Mouse (Mus musculus) retina, postnatal 1 day (tissue): ENCODE measurements around the gene Pstk.
"Not testable (repeated sequence)": the region's sequence is repeated elsewhere in the genome, so short reads cannot be mapped to it uniquely, and the experiment has no call there.

Experiments
- DNase-seq: peaks from one replicate; pipeline ENCODE4 v3.0.0-alpha.2; 2012

Gene Pstk

DNA sequence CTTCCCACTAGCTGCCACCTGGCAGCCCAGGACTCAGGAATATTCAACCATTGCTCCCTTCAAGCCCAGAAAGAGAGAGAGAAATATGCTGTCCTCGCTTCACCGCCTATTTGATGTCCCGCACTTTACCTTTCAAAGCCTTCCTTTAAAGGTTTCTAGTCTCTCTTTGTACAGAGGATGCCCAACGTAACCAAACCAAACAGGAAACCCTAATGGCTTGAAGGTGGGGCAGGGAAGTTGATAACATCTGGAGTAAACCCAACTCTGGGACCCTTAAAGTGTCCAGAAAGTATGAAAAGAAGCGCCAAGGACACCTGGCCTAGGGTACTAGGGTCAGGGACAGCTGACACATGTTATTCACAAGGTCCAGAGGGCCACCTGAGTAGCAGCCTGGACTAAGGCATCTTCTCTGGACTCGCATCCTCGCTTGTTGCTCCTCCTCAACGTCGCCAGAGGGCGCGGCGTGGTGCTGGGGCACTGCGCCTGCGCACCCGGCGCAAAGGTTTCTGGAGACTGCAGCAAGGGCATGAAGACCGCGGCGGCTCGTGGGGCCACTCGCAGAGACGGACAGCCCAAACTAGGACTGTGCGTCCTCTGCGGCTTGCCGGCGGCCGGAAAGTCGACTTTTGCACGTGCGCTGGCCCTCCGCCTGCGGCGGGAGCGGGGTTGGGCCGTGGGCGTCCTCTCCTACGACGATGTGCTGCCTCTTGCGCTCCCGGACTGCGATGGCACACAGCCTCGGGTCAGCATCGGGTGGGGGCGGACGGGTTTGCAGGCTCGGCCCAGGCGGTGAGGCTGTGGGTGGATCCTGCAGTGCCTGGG is at the start of gene Pstk:
Gene Pstk (plus strand): TSS at position 494 of the 822 bp plus-strand sequence.
- peak; percentile 94 for DNase-seq

DNA sequence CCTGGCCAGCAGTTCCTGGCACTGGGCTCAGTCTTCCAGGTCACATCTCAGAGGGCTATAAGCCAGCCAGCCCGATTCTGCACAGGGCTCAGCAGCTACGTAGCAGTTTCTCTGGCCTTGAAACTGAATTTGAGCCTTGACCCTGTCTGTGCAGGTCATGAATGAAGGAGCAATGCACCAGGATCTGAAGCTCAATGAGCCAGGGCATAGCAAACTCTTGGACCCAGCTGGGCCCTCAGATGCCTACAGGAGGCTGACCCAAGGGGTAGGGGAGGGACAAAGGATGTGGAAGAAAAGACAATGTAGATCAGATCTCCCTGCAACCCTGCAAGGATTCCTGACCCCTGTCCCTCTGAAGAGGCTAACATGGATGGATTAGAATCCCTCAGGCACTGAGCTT is 48.7 kb upstream of the Pstk start, which contains the start of gene Cuzd1:
Gene Cuzd1 (minus strand): TSS at position 101 of the 400 bp plus-strand sequence.
- DNase-seq, result no peak

DNA sequence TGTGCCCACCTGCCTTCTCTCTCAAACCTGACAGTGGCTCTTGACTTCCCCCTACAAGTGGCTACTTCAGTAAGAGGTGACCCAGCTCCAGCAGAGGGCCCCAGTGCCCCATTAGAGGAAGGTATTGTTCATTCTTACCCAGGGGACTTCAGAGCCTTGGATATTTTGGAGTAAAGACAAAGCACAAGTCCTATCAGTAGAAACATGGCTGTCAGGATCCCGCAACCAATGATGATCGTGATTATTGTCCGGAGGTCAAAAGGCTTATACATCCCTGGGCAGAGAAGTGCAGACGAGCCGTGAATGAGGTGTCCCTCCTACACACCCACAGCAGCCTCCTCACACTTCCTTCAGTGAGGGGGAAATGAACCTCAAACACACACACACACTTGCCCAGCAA is 43.9 kb upstream of the Pstk start:
- DNase-seq, result no peak

DNA sequence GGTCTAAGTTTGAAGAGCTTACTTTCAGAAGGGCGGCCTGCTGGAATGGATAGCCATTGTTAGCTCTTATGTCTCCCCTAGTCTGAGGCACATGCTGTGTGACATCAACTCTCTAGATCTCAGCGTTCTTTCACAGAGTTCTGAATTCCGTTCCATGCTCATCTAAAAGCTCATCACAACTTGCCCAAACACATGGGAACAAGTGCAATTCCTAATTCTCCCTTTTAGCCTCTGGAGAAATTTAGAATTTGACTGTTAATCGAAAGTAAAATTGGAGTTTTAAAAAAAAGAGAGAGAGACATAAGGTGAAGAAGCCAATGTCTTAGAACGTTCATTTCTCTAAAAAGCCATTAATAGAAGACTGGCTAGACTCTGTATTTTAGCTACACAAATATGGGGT is 41.5 kb upstream of the Pstk start, which contains the start of gene Fam24b:
Gene Fam24b (minus strand): TSS at position 101 of the 400 bp plus-strand sequence.
- no peak for DNase-seq

DNA sequence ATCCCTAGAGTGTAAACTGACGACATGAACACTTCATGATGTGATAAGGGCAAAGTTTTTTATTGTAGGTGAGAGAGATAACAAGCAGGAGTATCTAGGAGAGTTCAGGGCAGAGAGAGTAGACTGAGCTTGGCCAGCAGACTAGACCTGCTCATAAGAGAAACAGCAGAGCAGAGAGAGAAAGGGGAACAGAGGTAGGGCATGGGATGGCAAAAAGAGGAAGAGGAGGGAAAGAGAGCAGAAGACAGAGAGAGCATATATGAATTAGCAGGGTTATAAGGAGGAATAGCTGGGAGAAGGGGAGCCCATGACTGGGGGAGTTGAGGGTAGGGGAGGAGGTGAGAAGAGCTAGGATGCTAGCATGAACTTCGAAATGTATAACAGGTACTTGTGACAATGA is 39.3 kb upstream of the Pstk start:
- DNase-seq, result no peak

DNA sequence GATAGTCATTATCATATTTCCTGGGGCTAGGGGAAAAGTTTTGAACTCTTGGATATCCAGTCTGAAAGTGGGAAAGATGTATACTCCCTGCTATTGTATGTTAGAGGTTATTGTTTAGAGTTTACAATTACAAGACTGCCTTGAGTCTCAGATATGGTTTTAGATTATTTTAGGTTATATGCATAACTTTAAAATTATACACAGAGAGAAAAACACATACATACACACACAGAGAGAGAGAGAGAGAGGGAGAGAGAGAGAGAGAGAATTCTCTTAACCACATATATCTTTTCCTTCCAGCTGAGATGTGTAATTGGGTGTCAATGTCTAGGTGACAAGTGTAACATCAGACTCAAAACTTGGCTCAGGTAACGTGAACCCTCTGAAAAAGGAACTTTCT is 37.4 kb upstream of the Pstk start, which contains the start of gene Fam24a:
Gene Fam24a (plus strand): TSS at position 301 of the 400 bp plus-strand sequence.
- DNase-seq, result no peak

DNA sequence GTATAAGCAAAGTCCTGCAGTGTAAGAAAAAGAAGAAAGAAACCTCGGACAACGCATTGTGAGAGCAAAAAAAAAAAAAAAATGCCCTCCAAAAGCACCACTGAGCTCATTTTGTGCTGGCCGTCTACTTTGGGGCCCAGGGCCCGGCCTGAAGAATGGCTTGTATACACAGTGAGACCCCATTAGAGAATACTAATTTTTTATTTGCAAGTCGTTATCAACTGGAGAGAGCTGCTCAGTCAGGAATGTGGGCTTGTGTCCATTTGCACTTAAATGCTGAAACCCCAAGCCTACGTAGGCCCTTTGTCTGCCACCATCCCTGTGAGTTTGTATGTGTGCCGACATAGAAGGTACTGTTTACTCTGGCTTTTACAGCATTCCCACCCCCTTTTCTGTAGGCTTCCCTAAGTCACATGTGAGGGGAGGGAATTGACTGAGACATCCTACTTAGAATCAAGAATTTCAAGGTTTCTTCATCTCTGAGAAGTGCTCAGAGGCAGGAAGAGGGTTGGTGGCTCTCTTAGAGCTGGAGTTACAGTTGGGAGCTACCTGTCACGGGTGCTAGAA is 33.4 kb upstream of the Pstk start:
- DNase-seq, result no peak

DNA sequence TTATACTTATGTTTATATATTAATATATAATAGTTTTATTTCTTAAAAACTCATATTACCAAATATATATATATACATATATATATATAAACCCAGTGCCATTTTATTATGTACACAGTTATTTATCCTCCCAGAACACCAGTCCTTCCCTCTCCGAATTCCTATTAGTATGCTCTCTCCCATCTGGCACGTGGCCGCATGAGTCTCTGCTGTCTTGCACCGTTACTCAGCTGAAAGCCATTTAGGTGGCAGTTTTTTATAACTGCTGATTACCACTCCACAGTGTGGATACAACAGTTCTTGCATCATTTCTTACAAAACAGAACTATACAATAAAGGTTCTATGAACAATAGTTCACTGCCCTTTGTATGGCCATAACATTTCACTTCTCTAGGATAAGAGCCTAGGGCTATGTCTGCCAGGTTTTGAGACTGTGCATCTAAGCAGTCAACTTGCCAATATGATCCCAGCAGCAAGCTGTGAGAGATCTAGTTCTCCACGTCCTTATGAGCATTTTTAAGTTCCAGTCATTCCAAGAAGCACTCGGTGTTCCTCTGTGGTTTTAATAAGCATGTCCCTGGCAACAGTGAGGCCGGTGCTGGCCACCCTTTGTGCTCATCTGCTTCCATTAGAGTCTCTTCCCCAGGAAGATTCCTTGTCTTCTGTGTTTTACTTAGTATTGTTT is 24.9 kb upstream of the Pstk start:
- no peak for DNase-seq

DNA sequence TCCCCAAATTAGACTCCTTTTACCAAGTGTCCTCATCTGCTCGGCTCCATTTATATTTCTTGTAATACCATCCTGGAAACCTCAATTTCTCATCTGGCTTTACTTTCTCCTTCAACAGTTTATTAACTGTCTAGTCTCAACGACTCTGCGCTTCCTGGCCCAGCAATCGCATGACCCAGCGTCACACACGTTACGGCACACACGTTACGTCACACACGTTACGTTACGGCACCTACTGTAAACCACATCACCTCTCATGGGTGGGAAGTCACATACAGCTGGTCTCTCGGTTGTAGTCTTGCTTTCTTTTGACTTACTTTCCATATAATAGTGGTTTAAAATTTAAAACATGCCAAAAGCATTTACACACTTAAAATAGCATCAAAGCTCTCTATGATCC is 14.8 kb upstream of the Pstk start:
- DNase-seq, result no peak

DNA sequence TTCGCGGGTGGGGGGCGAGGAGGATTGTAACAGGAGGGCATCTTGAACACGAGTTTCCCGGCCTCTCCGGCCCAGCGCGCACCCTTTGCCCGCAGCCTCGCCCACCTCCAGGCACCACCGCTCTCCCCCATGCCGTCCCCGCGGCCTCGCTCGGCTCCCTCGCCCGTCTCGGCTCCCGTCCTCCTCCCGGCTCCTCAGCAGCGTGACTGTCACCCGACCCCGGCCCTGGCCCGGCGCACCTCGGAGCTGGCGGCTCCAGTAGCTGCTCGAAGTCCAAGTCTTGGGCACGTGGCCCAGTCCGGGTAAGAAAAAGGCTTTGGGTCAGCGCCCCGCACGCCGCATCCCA is 8.7 kb upstream of the Pstk start:
- DNase-seq, result no peak

DNA sequence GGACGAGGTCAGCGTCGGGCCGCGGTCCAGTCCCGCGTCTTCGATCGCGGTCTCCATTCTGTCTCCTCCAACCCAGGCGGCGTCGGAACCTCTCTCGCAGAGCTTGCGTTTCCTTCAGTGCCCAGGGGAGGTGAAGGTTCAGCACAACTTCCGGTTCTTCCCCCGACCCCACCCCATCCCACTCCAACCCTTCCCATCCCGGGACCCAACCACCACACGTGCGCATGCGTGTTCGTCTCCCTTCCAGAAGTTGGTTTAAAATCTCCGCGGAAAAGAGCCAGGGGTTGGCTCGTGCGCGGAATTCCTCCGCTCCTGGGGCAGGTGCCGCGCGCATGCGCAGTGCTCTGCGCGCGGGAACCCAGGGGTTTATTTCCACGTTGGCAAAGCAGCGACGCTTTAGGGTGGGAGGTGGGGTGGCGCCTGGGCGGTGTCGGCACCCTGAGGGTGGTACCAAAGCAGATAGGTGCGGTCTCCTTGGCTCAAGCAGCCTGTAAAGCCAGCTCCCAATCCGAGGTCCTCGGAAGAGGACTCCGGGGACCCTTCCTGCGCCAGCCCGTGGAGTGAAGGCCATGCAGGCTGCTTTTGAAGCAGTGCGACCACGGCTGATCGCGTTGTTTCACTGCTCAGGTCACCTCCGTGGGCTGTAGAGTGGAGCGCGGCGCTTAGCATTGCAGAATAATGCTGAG is 8.2 kb upstream of the Pstk start, which contains the start of gene 2310057M21Rik:
Gene 2310057M21Rik (minus strand): TSS at position 145 of the 686 bp plus-strand sequence.
- peak; percentile 99 for DNase-seq

DNA sequence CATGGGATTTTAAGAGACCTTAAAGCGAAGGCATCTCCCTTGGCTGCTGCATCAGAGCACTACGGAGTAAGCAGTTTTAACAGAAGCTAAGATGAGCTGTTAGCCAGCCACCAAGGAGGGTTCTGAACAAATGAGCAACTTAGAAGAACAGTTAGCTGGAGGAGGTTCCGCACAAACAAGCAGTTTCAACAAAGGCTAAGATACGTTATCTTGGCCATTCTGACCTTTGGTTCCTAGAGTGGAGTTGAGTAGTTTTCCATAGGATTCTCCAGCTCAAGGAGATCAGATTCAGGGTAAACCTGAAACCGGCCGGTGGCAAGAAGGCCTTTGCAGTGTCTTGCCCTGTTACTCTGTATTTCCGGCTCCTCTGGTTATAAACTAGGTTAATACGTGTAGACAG is 6.8 kb upstream of the Pstk start:
- DNase-seq, result no peak

DNA sequence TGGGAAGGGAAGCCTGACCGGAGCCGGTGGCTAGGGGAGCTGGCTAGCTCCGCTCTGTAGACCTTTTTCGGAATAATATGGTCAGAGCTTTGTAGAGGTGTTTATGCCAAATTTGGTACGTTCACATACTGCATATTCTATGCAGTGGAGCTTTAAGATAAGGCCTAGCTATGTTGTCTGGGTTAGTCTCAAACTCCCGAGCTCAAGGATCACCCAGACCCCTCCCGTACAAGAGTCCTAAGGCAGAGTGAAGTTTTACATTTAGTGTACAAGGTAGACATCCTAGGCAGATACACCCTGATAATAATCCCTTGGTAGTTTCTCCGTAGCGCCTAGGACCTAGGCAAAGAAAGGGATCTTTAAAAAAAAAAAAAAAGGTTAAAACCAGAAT is 524 bp downstream of the Pstk start:
- DNase-seq, result no peak

DNA sequence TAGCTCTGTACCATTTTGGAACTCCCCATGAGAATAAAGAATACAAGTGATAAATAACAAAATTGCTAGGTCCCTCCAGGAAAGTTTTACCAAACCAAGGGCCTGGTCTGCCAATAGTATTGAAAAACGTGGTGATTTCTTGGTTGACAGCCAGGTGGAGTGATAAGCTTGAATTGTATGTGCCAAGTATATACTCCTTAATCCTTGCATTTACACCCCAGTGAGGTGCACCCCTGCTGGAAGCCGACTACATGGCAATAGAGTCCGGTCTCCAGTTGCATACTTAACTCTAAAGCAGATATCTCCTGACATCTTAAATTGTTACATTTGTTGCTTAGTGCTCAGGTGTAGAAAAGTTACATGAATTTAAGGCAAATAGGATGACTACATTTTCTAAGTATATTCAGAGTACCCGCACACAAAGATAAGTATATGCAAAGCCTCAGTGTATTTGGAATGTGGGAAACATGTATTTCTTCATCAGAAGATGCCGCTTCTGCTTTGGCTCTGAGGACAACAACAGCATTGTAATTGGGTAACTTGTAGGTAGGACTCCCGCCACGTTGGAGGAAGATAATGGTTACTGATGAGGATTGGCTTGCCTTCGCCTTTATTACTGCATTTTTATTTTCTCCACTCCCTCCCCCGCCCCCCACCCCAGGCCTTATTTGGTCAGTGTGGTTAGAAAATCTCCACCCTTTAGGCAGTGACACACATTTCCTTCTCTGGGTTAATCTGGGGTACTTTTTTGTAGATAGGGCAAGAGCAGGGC is 1.1 kb downstream of the Pstk start:
- DNase-seq, result peak; percentile 5

DNA sequence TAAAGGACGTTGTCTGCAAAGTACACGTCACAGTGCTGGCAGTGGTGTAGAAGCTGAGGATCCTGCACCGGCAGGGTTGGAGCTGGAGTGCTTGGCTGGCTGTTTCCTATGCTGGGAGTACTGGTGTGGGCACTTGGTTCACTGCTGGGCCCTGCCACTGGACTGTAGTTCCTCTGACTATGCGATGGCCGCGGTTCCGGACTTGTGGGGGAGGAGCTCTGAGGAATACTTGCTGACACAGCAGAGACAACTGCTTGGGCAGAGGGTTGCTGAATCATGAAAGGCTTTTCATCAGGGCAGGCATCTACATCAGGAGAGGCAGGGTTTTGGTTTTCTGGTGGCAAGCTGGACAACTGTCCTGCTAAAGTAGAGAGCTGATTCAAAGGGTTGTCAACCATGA is 20.8 kb downstream of the Pstk start:
- DNase-seq, result not testable (repeated sequence)

DNA sequence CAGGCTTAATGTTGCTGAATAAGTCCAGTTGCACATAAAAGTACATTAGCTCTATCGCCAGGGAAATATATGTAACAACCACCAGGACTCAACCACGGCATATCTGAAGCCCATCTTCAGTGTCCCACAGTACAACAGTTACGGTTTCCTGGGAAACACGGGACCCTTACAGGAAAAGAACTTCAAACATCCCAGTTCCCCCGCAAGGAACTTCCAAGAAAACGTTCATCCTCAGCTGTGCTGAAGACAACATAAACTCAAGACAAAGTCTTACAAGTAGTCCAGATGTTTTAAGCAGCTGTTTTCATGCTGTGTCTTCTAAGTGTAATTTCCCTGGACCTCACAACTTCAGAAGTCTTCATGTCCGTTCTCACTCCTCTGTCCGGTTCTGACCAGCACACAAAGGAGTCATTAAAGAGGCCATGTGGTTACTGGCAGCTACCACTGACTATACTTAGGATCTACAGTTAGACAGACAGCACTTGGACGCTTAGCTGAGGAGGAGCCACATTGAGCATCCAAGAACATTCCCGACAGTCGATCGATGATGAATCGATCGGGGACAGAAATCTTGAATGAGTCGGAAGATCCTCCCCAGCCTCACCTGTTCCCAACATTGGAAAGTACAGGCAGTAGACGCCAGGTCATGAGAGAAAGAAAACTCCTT is 38.5 kb downstream of the Pstk start:
- no peak for DNase-seq

DNA sequence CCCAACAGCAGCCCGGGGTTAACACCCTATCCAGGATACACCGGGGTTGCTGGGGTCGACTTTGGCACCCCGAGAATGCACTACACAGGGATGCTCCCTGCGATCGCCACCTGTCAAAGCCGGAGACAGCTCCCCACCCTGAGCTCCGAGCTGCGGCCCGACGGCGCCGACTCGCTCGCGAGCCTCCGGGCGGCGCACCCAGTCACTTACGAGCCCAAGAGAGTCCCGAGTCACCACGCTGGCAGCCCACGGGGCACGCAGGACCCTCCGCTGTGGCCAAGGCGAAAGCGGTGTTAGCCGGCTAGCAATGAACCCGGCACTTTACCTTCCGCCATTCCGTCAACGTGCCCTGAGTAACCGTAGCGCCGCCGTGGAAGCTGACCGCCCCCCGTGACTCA is 39.0 kb downstream of the Pstk start:
- DNase-seq, result no peak

DNA sequence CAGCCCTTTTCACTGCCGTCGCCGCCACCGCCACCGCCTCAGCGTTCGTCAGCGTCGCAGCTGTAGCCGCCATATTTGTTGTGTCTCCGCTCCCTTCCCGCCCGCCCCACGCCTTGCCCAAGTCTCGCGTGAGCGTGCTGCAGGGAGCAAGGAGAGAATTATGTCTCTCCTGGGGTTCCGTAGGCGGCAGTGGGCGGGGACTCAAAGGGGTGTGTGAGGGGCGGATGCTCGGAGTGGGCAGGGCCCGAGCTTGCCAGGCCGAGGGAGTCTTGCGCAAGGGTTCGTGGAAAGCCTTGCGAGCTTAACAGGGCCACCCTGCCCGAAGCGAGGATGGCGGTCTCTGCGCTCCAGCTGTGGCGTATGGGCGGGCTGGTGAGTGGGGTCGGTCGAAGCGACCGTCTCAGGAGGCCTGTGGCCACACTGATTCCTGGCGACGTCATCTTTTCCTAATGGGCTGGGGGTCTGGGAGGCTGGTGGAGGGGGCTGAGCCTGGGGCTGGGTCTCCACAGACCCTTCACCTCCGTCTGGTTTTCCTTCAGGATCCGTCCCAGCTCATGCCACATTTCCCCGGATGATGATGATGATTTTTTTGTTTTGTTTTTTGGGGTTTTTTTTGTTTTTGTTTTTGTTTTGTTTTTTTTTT is 39.6 kb downstream of the Pstk start, which contains the start of the genes Ikzf5 and Acadsb:
Gene Ikzf5 (minus strand): TSS at position 106 of the 643 bp plus-strand sequence.
Gene Acadsb (plus strand): TSS at position 186 of the 643 bp plus-strand sequence.
- peak; percentile 99 for DNase-seq

DNA sequence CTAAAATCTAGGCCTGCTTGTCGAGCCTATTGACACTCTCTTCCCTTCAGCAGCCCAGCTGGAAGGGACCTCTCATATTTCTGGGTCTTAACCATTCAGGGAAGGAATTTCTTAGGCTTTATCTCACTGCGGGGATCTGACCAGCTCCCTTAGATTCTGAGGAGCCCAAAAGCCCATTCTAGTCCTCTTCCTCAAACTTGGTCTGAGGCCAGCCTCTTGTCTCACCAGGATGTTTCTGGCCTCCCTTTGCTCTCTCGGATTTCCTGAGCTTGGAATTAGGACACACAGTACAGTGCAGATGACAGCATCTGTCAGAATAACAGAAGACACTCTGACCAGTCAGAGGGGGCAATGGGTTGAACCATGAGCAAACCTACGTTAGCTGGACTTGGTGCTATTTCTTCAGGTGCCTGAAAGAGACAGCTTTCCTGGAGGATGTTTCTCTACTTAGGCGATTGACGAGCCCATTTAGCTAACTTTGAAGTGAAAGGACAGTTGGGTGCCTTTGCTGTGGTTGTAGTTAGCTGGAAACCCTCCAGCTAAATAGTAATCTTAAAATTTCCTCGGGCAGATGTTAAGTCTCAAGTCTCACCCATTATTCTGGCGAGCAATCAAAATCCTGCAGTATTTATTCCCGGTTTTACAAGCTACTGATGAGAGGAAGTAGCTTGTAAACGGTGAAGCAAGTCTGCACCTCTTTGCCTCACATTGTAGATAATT is 40.4 kb downstream of the Pstk start:
- DNase-seq, result peak; percentile 6

DNA sequence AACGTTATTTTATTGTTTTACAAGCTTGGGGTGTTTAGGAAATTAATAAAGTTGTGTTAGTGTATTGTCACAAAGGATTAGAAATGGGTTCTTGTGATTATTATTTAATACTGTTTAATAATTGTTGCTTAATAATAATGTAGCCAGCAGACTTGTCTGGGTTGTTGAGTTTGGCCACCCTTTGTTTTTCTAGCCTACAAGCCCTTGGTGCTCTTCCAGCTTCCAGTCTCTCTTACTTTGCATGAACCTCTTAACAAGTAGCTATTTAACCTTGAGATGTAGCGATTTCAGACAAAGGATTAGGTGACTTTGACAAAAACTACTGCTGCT is 41.0 kb downstream of the Pstk start:
- DNase-seq, result no peak

DNA sequence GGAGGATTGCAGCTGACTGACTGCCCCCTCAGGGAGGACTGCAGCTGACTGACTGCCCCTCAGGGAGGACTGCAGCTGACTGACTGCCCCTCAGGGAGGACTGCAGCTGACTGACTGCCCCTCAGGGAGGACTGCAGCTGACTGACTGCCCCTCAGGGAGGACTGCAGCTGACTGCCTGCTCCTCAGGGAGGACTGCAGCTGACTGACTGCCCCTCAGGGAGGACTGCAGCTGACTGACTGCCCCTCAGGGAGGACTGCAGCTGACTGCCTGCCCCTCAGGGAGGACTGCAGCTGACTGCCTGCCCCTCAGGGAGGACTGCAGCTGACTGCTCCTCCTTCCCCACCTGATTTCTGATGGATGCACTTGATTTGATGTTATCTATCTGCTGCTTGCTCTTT is 45.8 kb downstream of the Pstk start:
- DNase-seq, result not testable (repeated sequence)
